Mouse (Mus musculus) ES-E14 (cell line): Measurements from ENCODE around the gene 4931406P16Rik. TPM values are rescaled to one million over a fixed set of nuclear protein-coding genes. Genes with fewer than 3 reads are reported as not detected.

Experiments
- DNase-seq: peaks from one replicate; pipeline ENCODE4 v3.0.0-alpha.2; 2013; ENCODE audit warnings: low read depth, low spot score
- H3K27ac ChIP-seq: 2 replicates; pipeline ENCODE4 v1.5.1; 2012; ENCODE audit warnings: low read depth, mild to moderate bottlenecking, low read length, moderate library complexity, mixed read lengths; ENCODE audit not compliant: poor library complexity, insufficient read depth, severe bottlenecking
- H3K36me3 ChIP-seq: 2 replicates; pipeline ENCODE4 v1.6.1; 2012; ENCODE audit warnings: mild to moderate bottlenecking, low read length, moderate library complexity, mixed read lengths; ENCODE audit not compliant: control insufficient read depth, poor library complexity, insufficient read depth, severe bottlenecking
- H3K4me1 ChIP-seq, 2 experiments: fragments of 150-350 bp in 1 of 2; sonication (generic) in 1 of 2; 2 replicates each; pipeline ENCODE4 v1.6.1; 2012; ENCODE audit warnings: low read length in 2 of 2, mild to moderate bottlenecking in 1 of 2, mixed read lengths in 1 of 2; ENCODE audit not compliant: control insufficient read depth in 2 of 2, insufficient read depth in 2 of 2, poor library complexity in 1 of 2
- H3K4me3 ChIP-seq, 2 experiments: fragments of 150-350 bp in 1 of 2; sonication (generic) in 1 of 2; 2 replicates each; pipeline ENCODE4 v1.5.1; 2012; ENCODE audit warnings: low read length in 2 of 2, low read depth in 1 of 2, mild to moderate bottlenecking in 1 of 2, mixed read lengths in 1 of 2; ENCODE audit not compliant: insufficient read depth in 1 of 2, poor library complexity in 1 of 2, severe bottlenecking in 1 of 2
- H3K9ac ChIP-seq: 2 replicates; pipeline ENCODE4 v1.6.1; 2012; ENCODE audit warnings: low read depth, mild to moderate bottlenecking, low read length, mixed read lengths; ENCODE audit not compliant: poor library complexity, insufficient read depth, severe bottlenecking
- H3K9me3 ChIP-seq: fragments of 150-350 bp; sonication (generic); 2 replicates; pipeline ENCODE4 v1.6.1; 2012; ENCODE audit warnings: low read depth, mild to moderate bottlenecking, low read length; ENCODE audit not compliant: control insufficient read depth, insufficient read depth
- CHD2 ChIP-seq: IDR thresholded peaks from 2 replicates; pipeline ENCODE4 v1.6.1; 2014; ENCODE audit warnings: mild to moderate bottlenecking, low read depth, low read length, inconsistent platforms
- HCFC1 ChIP-seq: IDR thresholded peaks from 2 replicates; pipeline ENCODE4 v1.6.1; 2012; ENCODE audit warnings: low read length, inconsistent platforms, borderline replicate concordance; ENCODE audit not compliant: insufficient read depth
- MAFK ChIP-seq: IDR thresholded peaks from 2 replicates; pipeline ENCODE4 v1.6.1; 2014; ENCODE audit warnings: mild to moderate bottlenecking, low read depth, low read length, inconsistent platforms; ENCODE audit not compliant: insufficient read depth
- ZC3H11A ChIP-seq: IDR thresholded peaks from 2 replicates; pipeline ENCODE4 v1.6.1; 2012; ENCODE audit warnings: low read depth, mild to moderate bottlenecking, inconsistent platforms, low read length, borderline replicate concordance
- ZNF384 ChIP-seq: IDR thresholded peaks from 2 replicates; pipeline ENCODE4 v1.6.1; 2012; ENCODE audit warnings: low read depth, low read length, inconsistent platforms
- in situ Hi-C, 2 experiments: fragments of 600-800 bp; cut with MboI; formaldehyde crosslinking; loops; one replicate each; pipeline ENCODE4 v1.15.1; 2025; ENCODE audit warnings: low sequenced_read_pairs in 2 of 2, inconsistent platforms in 1 of 2; ENCODE audit not compliant: unreplicated experiment in 2 of 2
- total RNA-seq: library from RNA; depleted of rRNA; stranded (reverse); fragments of 300-350 nt; gene quantifications from 2 replicates; pipeline ENCODE4 v1.2.3, GENCODE M21; 2012

The 4931406P16Rik gene
- total RNA-seq, 1 experiment: 33.6 TPM

DNA sequence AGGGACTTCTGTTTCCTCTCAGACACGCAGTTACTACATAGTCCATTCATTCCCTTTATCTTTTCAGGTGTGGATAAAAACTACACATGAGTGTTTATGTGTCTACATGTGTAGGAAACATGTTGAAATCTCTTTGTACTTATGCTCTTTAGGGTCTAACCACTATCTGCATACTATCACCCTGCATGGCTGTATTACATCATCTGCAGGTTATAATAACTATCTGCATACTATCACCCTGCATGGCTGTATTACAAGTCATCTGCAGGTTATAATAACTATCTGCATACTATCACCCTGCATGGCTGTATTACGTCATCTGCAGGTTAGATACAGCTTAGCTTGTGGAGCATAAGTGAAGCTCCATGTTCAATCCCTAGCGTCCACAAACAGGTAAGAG, 33.7 kb upstream of the 4931406P16Rik start:
- no peaks in the 10 kb centered on the region for H3K4me1 ChIP-seq
- no peak overlapping the region for H3K4me3 ChIP-seq
- no peak for DNase-seq
- H3K9ac ChIP-seq: no peak overlapping the region
- H3K27ac ChIP-seq: no peak overlapping the region
- H3K36me3 ChIP-seq: peaks cover 47% of the 10 kb centered on the region
- TF ChIP-seq MAFK (no peak), CHD2 (no peak), ZNF384 (no peak), ZC3H11A (no peak), HCFC1 (no peak)
- H3K9me3 ChIP-seq: no peaks in the 10 kb centered on the region
- in situ Hi-C loops: no loop called here

DNA sequence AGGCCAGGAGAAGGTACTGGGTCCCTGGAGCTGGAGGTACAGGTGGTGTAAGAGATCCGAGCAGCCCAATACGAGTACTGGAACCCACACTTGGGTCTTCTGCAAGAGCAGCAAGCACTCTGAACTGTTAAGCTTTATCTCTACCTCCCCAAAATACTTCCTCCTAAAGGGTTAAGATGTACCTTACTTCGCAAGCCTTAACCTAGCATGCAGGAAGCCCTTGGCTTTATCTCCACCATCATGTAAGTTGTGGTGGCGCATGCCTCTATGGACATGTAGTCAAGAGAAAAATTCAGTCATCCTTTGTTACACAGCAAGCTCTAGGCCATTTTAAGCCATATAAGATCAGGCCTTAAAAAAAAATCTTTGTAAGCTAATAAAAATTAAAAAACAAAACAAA, 33.2 kb upstream of the 4931406P16Rik start:
- H3K27ac ChIP-seq: no peak overlapping the region
- in situ Hi-C loops: no loop called here
- no peaks in the 10 kb centered on the region for H3K4me1 ChIP-seq
- H3K36me3 ChIP-seq: peaks cover 46% of the 10 kb centered on the region
- no peak for DNase-seq
- no peak overlapping the region for H3K4me3 ChIP-seq
- no peaks in the 10 kb centered on the region for H3K9me3 ChIP-seq
- H3K9ac ChIP-seq: no peak overlapping the region
- TF ChIP-seq ZC3H11A (no peak), HCFC1 (no peak), MAFK (no peak), ZNF384 (no peak), CHD2 (no peak)

DNA sequence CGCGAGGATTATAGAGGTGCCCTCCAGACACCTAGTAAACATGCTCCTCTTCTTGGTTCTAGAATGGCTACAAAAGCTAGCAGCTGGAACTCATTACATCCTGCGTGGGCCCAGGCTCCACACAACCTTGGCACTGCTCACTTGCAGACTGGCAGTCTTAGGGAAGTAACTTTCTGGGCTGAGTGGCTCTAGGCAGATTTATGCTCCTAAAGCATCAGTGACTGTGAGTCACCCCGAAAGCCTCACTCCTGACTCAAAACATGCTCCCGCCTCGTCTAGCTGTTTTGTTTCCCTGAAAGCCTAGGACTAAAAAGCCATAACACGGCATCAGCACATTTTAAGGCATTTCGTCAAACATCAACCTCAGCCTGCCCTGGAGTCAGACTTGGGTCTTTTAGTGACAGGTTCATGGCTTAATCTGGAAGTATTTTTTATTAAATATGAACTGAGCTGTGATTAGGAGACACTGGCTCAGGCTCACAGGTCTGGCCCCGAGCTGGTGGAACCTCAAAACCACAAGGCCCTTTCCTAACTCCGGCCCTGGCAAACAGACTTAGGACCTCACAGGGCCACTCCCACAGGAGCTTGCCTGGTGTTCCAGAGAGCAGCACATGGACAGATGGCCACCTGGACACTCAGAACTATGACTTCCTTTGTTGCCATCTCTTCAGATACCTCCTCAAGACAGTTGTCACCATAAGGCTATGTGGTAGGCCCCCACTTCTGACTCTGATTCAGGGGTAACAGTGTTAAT, 28.9 kb upstream of the 4931406P16Rik start:
- Histone ChIP-seq H3K9ac (no peak overlapping the region), H3K4me3 (no peak overlapping the region), H3K36me3 (peaks cover 26% of the 10 kb centered on the region), H3K9me3 (no peaks in the 10 kb centered on the region), H3K27ac (no peak overlapping the region), H3K4me1 (no peaks in the 10 kb centered on the region)
- in situ Hi-C loops: no loop called here
- no peak for DNase-seq
- TF ChIP-seq MAFK (no peak), ZNF384 (no peak), CHD2 (no peak), ZC3H11A (no peak), HCFC1 (no peak)

DNA sequence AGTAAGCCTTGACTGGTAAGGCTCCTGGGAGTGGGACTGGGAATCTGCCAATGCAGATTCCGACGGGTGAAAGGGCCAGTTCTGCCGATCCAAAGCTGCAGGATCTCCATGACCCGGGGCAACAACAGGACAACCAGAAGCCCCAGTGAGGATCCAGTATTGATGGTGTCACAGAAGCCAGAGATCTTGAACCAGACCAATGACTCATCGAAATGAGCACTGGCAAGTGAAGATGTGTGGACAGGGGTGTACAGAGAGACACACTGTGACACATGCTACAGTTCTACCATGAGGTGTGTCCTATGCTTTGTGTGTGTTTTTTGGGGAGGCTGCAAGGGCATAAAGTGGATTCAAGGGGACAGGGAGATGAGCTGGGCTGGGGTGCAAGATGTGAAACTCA, 27.5 kb upstream of the 4931406P16Rik start:
- TF ChIP-seq CHD2: no peak
- TF ChIP-seq ZC3H11A: no peak
- TF ChIP-seq MAFK: no peak
- no peak for TF ChIP-seq ZNF384
- no peak for TF ChIP-seq HCFC1
- no peaks in the 10 kb centered on the region for H3K4me1 ChIP-seq
- no peak for DNase-seq
- no peak overlapping the region for H3K9ac ChIP-seq
- H3K36me3 ChIP-seq: peaks cover 21% of the 10 kb centered on the region
- no peak overlapping the region for H3K27ac ChIP-seq
- no peak overlapping the region for H3K4me3 ChIP-seq
- in situ Hi-C loops: no loop called here
- no peaks in the 10 kb centered on the region for H3K9me3 ChIP-seq

DNA sequence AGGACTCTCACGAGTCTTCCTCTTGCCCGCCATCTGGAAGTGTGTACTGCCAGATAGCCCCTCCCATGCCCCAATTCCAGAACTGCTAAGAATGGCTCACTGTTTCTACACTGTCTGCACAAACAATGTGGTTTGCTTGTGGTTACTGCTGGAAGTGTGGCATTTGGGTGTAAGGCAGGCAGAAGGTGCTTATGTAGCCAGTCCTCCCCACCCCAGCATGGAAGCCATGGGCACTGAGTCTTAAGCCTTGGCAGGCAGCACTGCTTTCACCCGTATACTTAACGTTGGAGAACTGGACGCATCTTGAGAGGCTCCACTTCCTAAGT, 25.8 kb upstream of the 4931406P16Rik start:
- no peak for DNase-seq
- TF ChIP-seq ZNF384: no peak
- TF ChIP-seq HCFC1: no peak
- TF ChIP-seq MAFK: no peak
- no peak for TF ChIP-seq CHD2
- TF ChIP-seq ZC3H11A: no peak
- Histone ChIP-seq H3K36me3 (peaks cover 14% of the 10 kb centered on the region), H3K9me3 (no peaks in the 10 kb centered on the region), H3K9ac (no peak overlapping the region), H3K4me1 (no peaks in the 10 kb centered on the region), H3K4me3 (no peak overlapping the region), H3K27ac (no peak overlapping the region)
- in situ Hi-C loops: no loop called here
